Mouse (Mus musculus) intestine, postnatal 0 days (tissue): Measurements from ENCODE around the gene Mex3a. TPM values are rescaled to one million over a fixed set of nuclear protein-coding genes. Genes with fewer than 3 reads are reported as not detected.

Experiments
- ATAC-seq: fragments of 200-750 bp; cut with Nextera tagmentation; 2 replicates; pipeline ENCODE4 v1.8.0; 2017; ENCODE audit warnings: mild to moderate bottlenecking, moderate TSS enrichment, moderate library complexity
- H3K27ac ChIP-seq: fragments of 300-500 bp; sonication (generic); 2 replicates; pipeline ENCODE4 v1.5.1; 2014; ENCODE audit warnings: mild to moderate bottlenecking, low read depth, low read length, moderate library complexity
- H3K27me3 ChIP-seq: fragments of 300-500 bp; sonication (generic); replicated peaks from 2 replicates; pipeline ENCODE4 v1.6.1; 2014; ENCODE audit warnings: low read length, mixed read lengths; ENCODE audit not compliant: control insufficient read depth, insufficient read depth
- H3K36me3 ChIP-seq: fragments of 300-500 bp; sonication (generic); 2 replicates; pipeline ENCODE4 v1.6.1; 2014; ENCODE audit warnings: mild to moderate bottlenecking, moderate library complexity; ENCODE audit not compliant: control insufficient read depth, insufficient read depth
- H3K4me1 ChIP-seq: fragments of 300-500 bp; sonication (generic); replicated peaks from 2 replicates; pipeline ENCODE4 v1.6.1; 2014; ENCODE audit warnings: antibody characterized with exemption, low read length, mixed read lengths; ENCODE audit not compliant: control insufficient read depth, insufficient read depth
- H3K4me2 ChIP-seq: fragments of 300-500 bp; sonication (generic); replicated peaks from 2 replicates; pipeline ENCODE4 v1.6.1; 2014; ENCODE audit warnings: low read depth, mild to moderate bottlenecking, moderate library complexity
- H3K4me3 ChIP-seq: fragments of 300-500 bp; sonication (generic); 2 replicates; pipeline ENCODE4 v1.5.1; 2014; ENCODE audit warnings: low read depth, low read length
- H3K9ac ChIP-seq: fragments of 300-500 bp; sonication (generic); 2 replicates; pipeline ENCODE4 v1.6.1; 2014; ENCODE audit warnings: mild to moderate bottlenecking, low read depth, low read length
- H3K9me3 ChIP-seq: fragments of 300-500 bp; sonication (generic); 2 replicates; pipeline ENCODE4 v1.6.1; 2016; ENCODE audit warnings: mixed run types; ENCODE audit not compliant: control insufficient read depth
- CTCF ChIP-seq: sonication (generic); IDR thresholded peaks from 2 replicates; pipeline ENCODE4 v1.5.1; 2016; ENCODE audit warnings: low read depth, mild to moderate bottlenecking, control low read depth, antibody characterized with exemption, moderate library complexity
- WGBS: fragments of 180-500 bp; shearing (Covaris S2); extraction: QIAGEN DNeasy Blood & Tissue Kit; methylation state at CpG from one replicate; pipeline ENCODE4 v1.1.7; 2014; 5-methylcytosine and 5-hydroxymethylcytosine counted together
- polyA plus RNA-seq: library from polyadenylated mRNA; unstranded; fragments of >200 nt; fragmentation: Nextera tagmentation; extraction: Ambion mirVana; gene quantifications from 2 replicates; pipeline ENCODE4 v1.2.1, GENCODE M21; 2015

Gene Mex3a
- polyA plus RNA-seq, 1 experiment from 2014 or later: 2.8 TPM

DNA sequence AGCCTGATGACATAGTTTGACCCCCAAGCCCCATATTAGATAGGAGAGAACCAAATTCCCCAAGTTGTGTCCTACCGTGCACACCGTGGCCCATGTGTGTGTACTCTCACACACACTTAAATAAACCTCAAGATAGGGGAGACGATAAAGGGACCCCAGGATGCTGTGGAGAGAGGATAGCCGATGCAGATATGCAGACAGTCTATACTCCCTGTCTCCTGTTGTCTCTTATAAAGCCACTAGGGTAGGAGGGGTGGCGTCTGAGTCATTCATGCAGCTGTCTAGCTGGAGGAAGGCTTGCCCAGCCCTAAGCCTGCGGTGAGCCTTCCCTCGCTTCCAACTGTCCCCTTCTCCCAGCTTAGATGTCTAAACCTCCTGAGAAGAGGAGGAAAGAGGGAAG lies 32.1 kb upstream of the Mex3a start:
- Histone ChIP-seq H3K4me2 (no peak overlapping the region), H3K27me3 (no peaks in the 10 kb centered on the region), H3K4me1 (peaks cover 13% of the 10 kb centered on the region), H3K4me3 (no peak overlapping the region), H3K9me3 (no peaks in the 10 kb centered on the region), H3K9ac (no peak overlapping the region), H3K36me3 (peaks cover 11% of the 10 kb centered on the region; the same call in 1 of the 2 replicates), H3K27ac (no peak overlapping the region)
- TF ChIP-seq CTCF: no peak
- WGBS: 78% methylated on average over 7 of the region's 7 CpGs
- ATAC-seq: no peak

GRCm38 (mm10) chr3:88500655-88501365 lies 31.4 kb upstream of the Mex3a start:
- Histone ChIP-seq H3K27me3 (no peaks in the 10 kb centered on the region), H3K4me1 (peaks cover 12% of the 10 kb centered on the region), H3K9me3 (no peaks in the 10 kb centered on the region), H3K4me2 (peak overlapping the region; percentile 86), H3K9ac (no peak overlapping the region), H3K36me3 (peaks cover 11% of the 10 kb centered on the region; the same call in 1 of the 2 replicates), H3K4me3 (peak overlapping the region; percentile 61; the same call in 1 of the 2 replicates), H3K27ac (no peak overlapping the region)
- no peak for ATAC-seq
- TF ChIP-seq CTCF: no peak
- WGBS: 41% methylated on average over 4 of the region's 4 CpGs

GRCm38 (mm10) chr3:88501366-88502030 lies 30.7 kb upstream of the Mex3a start:
- no peak for ATAC-seq
- WGBS: 49% methylated on average over 6 of the region's 6 CpGs
- Histone ChIP-seq H3K27me3 (no peaks in the 10 kb centered on the region), H3K4me2 (peak overlapping the region; percentile 86), H3K27ac (peak overlapping the region; percentile 54; the same call in 1 of the 2 replicates), H3K36me3 (peaks cover 11% of the 10 kb centered on the region; the same call in 1 of the 2 replicates), H3K4me1 (peaks cover 12% of the 10 kb centered on the region), H3K4me3 (peak overlapping the region; percentile 61), H3K9me3 (no peaks in the 10 kb centered on the region), H3K9ac (peak overlapping the region; percentile 69; the same call in 1 of the 2 replicates)
- no peak for TF ChIP-seq CTCF

DNA sequence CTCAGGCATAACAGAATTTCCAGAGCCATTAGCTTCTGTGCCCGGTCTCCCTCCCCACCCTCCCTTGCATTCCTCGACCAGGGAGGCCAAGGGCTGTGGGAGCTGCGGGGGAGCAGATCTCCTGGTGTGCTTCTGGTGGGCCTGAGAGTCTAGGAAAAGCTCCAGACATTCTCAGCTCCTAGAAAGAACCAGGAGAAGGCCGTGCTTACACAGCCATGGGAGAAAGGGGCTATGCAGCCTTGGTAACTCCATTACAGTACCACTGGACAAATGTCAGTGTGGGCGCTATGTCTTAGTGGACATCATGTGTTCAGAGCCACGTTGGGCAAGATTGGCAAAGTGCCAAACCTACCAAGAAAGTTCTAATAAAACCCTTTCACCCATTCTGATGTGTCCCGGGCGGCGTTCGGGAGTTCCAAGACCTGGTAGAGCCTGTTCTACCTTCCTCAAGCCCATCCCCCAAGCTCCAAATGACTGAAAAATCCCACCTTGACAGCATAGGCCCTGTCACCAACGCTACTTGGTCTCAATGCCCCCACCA lies 30.1 kb upstream of the Mex3a start:
- Histone ChIP-seq H3K27ac (peak overlapping the region; percentile 83), H3K4me2 (peak overlapping the region; percentile 86), H3K4me1 (peaks cover 12% of the 10 kb centered on the region), H3K9me3 (no peaks in the 10 kb centered on the region), H3K36me3 (peaks cover 11% of the 10 kb centered on the region; the same call in 1 of the 2 replicates), H3K27me3 (no peaks in the 10 kb centered on the region), H3K4me3 (peak overlapping the region; percentile 61), H3K9ac (peak overlapping the region; percentile 69)
- peak; percentile 3; the same call in 1 of the 2 replicates for ATAC-seq
- 17% methylated on average over 11 of the region's 11 CpGs for WGBS
- no peak for TF ChIP-seq CTCF

GRCm38 (mm10) chr3:88502641-88503504 lies 29.3 kb upstream of the Mex3a start:
- no peak for TF ChIP-seq CTCF
- Histone ChIP-seq H3K36me3 (peaks cover 5% of the 10 kb centered on the region; the same call in 1 of the 2 replicates), H3K9ac (peak overlapping the region; percentile 69)

More at GRCm38 (mm10) chr3:88502641-88503504, 29.3 kb upstream of the Mex3a start:
- Histone ChIP-seq H3K4me1 (peaks cover 7% of the 10 kb centered on the region), H3K4me3 (peak overlapping the region; percentile 61), H3K27me3 (no peaks in the 10 kb centered on the region), H3K27ac (peak overlapping the region; percentile 83), H3K9me3 (no peaks in the 10 kb centered on the region), H3K4me2 (peak overlapping the region; percentile 86)
- peak; percentile 93 for ATAC-seq
- under 1% methylated on average over 55 of the region's 55 CpGs for WGBS
